Mouse (Mus musculus) regulatory T cell (primary cell): Measurements from ENCODE around the gene 4933427D14Rik.

Experiments used
- in situ Hi-C: fragments of 300-600 bp; cut with MboI, MseI; formaldehyde crosslinking; loops from one replicate; pipeline ENCODE4 v1.15.1; 2025; ENCODE audit warnings: high pct_unique_total_duplicates

The 4933427D14Rik gene

DNA sequence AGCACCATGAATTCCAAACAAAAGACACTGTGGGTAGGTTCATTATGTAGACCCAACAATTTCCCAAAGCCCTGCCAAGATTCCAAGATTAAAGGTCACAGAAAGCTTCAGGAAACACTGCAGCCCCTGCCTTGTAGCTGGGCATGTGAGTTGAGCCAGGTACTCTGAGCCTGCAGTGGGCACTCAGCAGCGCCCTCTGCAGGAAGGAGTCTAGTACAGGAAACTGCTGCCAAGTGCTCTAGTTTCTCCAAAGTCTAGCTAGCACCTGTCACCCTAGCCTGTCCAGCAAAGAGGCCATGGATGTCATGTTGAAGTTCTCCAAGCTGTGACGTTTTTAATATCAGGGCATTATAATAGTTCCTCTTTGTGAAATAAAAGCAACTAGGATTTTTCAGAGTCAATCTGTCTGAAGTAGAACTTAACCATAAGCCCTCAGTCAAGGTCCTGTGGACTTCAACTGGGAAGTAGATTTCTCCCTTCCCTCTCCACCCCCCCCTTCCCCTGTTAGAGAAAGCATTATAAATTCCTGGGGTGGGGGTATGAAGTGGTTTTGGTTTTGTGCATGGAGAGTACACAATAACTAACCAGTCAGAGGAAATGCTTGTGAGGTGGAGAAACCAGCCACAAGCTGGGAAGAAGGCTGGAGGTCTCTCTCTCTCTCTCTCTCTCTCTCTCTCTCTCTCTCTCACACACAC, 61.9 kb downstream of the 4933427D14Rik start:
- in situ Hi-C loops: no loop called here

DNA sequence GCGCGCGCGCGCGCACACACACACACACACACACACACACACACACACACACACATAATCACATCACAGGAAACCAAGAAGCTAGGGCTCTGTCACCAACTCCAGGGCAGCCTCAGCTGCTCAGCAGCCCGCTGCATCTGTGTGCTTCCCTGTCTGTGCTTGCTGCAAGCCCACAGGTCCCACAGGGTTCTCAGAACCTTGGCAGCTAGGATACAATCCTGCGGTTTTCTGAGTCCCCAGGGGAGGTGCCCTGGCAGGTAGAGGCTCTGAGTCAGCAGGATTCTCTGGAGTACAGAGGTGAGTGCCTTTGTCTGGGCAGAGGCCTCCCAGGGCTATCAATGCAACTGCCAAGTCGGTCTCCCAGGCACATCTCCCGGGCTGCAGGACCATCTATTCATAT, 64.4 kb downstream of the 4933427D14Rik start:
- in situ Hi-C loops: no loop called here

DNA sequence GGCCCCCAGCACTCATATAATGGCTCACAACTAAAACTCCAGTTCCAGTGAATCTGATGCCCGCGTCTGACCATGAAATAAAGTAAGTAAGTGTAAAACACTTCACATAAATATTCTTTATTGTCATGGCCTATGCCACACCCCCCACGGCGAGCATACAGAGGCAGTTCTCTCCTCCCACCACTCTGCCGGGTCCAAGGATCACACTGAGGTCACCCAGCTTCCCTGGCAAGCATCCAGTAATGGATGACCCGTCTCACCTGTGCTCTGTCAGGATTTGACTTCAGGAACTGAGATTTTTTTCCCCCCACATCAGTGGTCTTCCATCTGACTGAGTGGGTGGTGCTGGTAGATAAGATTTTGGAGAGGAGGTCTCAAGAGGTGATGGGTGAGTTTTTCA, 67.1 kb downstream of the 4933427D14Rik start:
- in situ Hi-C loops: no loop called here

DNA sequence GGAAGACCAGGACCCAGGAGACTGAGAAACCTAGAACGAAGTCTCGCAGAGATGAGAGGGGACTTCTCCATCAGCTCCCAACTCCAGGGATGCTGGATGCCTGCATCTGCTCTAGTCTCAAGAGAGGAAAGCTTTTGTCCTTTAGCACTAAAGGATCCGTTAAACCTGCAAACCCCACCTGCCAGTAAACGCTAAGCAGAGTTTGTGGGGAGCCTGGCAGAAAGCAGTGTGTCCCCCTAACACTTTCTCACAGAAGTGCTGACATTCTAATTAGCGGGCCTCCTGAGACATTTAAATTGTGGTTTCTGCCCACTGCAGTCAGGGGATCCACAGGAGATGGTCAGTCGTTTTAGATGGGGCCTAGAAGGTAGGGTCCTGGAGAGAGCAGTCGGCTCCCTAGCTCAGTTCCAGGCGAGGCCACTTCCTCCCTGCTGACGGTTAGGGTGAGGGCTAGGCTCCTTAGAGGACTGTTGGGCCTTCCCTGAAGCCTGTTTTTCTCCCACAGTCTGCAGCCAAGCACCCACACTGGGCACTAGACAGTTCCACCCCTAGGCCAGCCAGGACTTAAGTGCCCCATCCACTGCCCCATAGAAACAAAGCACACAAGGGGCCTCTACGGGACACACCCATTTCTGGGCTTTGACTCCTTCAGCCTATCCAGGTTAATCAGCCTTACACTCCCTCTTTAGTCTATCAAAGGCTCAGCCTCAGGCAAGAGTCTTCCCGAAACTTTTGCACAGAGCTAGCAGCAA, 70.9 kb downstream of the 4933427D14Rik start:
- in situ Hi-C loops: no loop called here

GRCm38 (mm10) chr11:72135383-72136158, 71.7 kb downstream of the 4933427D14Rik start, which contains the start of gene Pitpnm3:
Gene Pitpnm3 (minus strand): TSS chr11:72135778.
- in situ Hi-C loops: no loop called here

- in situ Hi-C loops: no loop called here
Observed at GRCm38 (mm10) chr11:72134536-72135382, 72.5 kb downstream of the 4933427D14Rik start.

DNA sequence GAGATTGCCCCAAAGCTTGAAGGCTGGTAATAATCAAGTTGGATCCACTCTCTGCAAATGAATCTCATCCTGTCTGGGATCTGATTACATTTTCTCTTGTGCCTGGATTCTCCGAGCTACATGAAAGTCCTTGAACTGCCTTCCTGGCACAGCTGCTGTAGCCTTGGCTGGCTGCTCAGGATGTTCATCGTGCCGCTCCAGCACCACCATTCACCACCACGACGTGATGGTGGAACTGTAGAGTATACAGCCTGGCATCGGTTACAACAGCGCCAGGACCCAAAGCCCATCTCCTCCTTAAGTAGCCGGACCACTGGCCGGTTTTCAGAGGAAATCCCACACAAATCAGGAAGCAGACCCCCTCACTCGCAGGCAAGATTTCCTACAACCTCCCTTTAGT, 74.2 kb downstream of the 4933427D14Rik start:
- in situ Hi-C loops: no loop called here

- in situ Hi-C loops: no loop called here
Observed at GRCm38 (mm10) chr11:72132266-72132665, 75.0 kb downstream of the 4933427D14Rik start.

DNA sequence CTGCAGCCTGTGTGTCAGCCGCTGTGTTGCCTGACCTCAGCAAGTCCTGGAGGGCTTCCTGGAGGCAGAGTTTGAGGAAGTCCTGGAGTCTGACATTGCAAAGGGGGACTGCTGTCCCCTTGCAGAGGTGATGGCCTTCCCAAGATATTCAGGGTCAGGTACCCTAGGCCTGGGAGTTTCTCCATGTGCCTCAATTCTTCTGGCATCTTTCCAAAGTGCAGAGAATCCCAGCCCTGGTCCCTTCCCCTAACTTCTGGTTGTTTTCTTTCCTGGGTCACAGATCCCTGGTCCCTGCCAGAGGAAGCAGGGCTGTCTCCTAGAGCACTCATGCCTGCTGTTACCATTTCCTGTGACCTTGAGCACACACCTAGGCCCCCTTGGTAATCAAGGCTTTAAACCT, 75.6 kb downstream of the 4933427D14Rik start:
- in situ Hi-C loops: no loop called here

GRCm38 (mm10) chr11:72130905-72131304, 76.4 kb downstream of the 4933427D14Rik start:
- in situ Hi-C loops: no loop called here

GRCm38 (mm10) chr11:72130472-72130871, 76.8 kb downstream of the 4933427D14Rik start:
- in situ Hi-C loops: no loop called here

- in situ Hi-C loops: no loop called here
Observed at GRCm38 (mm10) chr11:72130021-72130420, 77.2 kb downstream of the 4933427D14Rik start.

GRCm38 (mm10) chr11:72129032-72129894, 78.0 kb downstream of the 4933427D14Rik start:
- in situ Hi-C loops: no loop called here

- in situ Hi-C loops: no loop called here
Observed at GRCm38 (mm10) chr11:72127450-72128189, 79.6 kb downstream of the 4933427D14Rik start.

DNA sequence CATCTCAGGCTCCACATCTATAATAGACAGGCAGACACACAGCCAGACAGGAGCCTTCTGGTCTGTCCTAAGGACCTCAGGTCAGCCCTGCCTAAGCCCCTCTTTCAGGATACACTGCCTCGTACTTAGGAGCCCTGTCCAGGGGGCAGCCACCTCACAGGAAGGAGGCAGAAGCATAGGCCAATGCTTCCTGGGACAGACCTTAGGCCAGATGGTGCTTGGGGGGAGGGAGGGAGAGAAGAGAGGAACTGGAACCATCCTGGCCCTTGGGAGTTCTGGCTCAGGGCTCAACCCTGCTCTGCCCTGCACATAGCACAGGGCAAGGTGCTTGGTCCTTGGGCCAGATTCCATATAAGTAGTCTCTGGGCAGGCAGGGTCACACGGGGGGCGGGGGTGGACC, 81.5 kb downstream of the 4933427D14Rik start:
- in situ Hi-C loops: no loop called here

DNA sequence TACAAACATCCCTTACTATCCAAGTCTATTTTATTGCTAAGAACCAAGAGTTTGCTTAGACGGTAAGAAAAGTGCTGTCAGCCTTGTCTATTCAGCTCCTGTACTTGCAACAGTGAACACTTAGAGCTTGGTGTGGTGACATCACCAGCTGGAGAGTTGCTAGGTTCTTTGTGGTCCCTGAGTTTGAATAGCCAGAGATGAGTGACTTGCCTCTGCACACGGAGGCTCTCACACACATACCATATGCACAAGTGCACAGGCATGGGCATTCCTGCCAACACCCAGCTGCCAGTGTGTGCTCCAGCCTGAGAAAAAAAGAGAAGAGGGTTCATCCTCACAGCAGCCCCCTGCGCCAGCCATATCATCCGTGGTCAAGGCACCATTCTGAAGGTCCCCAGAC, 83.7 kb downstream of the 4933427D14Rik start:
- in situ Hi-C loops: no loop called here

GRCm38 (mm10) chr11:72120354-72120753, 86.9 kb downstream of the 4933427D14Rik start:
- in situ Hi-C loops: no loop called here

DNA sequence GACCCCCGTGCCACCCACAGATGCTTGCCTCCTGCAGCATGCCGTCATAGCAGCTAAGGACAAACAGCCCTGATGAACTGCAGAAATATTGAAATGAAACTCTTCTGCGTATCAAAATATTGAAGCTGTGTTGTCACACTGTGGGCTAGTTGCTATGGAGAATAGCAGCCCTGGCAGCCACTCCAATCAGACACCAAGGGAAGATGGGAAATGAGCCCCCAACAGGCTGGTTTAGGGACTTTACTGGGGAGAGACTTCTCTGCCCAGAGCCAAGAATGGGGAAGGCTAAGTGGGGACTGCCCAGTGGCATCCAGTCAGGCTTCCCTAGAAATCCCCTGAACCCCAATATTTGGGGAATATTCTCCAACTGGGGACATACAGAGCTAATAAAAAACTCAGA, 88.6 kb downstream of the 4933427D14Rik start:
- in situ Hi-C loops: no loop called here

DNA sequence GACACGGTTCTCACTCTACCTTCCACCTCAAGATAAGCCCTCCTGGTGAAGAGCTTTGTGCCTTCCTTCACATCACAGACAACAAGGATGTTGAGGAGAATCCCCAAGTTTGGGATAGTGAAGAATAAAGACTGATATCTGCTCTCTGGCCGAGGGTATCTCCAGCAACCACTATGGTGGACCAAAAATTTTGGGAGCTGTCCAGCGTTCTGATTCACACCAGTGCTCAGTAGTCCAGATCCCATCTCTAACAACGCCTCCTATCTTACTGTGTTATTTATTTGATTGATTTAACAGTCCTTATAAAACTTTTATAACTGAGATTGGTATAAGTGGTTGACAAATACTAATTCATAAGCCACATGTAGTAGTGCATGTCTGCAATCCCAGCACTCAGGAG, 94.0 kb downstream of the 4933427D14Rik start:
- in situ Hi-C loops: no loop called here

DNA sequence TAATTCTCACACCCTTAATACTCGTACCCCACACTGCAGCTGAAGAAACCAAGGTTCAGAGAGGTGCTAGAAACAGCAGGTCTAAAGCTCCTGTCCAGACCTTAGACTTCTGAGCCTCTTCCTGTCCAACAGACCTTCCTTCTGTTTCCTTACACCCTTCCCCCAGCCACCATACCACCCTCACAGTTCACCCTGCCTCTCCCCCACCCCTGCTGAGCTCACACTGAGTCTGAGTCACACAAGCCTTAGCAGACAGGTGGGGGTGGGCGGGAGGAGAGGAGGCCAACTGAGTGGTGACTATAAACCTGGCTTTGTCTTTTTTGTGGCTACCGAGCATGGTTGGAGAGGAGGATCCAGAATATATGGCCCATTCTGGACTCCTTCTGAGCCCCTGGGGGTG, 96.5 kb downstream of the 4933427D14Rik start:
- in situ Hi-C loops: no loop called here
